Mouse (Mus musculus) liver, embryonic 14.5 days (tissue): ENCODE data around the gene Mknk1. TPM values are rescaled to one million over a fixed set of nuclear protein-coding genes. Genes with fewer than 3 reads are reported as not detected.
A peak's percentile ranks its signal among the peaks of the same experiment; 100 is the strongest.

ENCODE experiments used
- ATAC-seq: fragments of 200-750 bp; cut with Nextera tagmentation; 2 replicates; pipeline ENCODE4 v1.8.0; 2017; ENCODE audit warnings: moderate number of reproducible peaks, mild to moderate bottlenecking, moderate library complexity; ENCODE audit not compliant: insufficient read depth
- DNase-seq, 3 experiments: peaks; one replicate each; pipeline ENCODE4 v3.0.0-alpha.2; 2012 to 2013; ENCODE audit warnings: low read depth in 3 of 3, low spot score in 3 of 3
- H3K27ac ChIP-seq: fragments of 300-500 bp; sonication (generic); 2 replicates; pipeline ENCODE4 v1.5.1; 2014; ENCODE audit warnings: moderate library complexity, mild to moderate bottlenecking, control low read depth, inconsistent platforms
- H3K27me3 ChIP-seq: fragments of 300-500 bp; sonication (generic); 2 replicates; pipeline ENCODE4 v1.6.1; 2014; ENCODE audit warnings: mild to moderate bottlenecking, low read length, moderate library complexity; ENCODE audit not compliant: control insufficient read depth, insufficient read depth
- H3K36me3 ChIP-seq: fragments of 300-500 bp; sonication (generic); replicated peaks from 2 replicates; pipeline ENCODE4 v1.6.1; 2014; ENCODE audit warnings: low read depth; ENCODE audit not compliant: control insufficient read depth, insufficient read depth
- H3K4me1 ChIP-seq, 2 experiments: fragments of 200-500 bp in 1 of 2; fragments of 300-500 bp in 1 of 2; sonication (generic) in 1 of 2; replicated peaks; 2 replicates each; pipeline ENCODE4 v1.6.1; 2012 to 2014; ENCODE audit warnings: antibody characterized with exemption in 1 of 2, inconsistent platforms in 1 of 2, low read length in 1 of 2; ENCODE audit not compliant: control insufficient read depth in 2 of 2, insufficient read depth in 2 of 2
- H3K4me2 ChIP-seq: fragments of 300-500 bp; sonication (generic); 2 replicates; pipeline ENCODE4 v1.6.1; 2014; ENCODE audit warnings: low read depth, mild to moderate bottlenecking, control low read depth, moderate library complexity
- H3K4me3 ChIP-seq, 2 experiments: fragments of 200-500 bp in 1 of 2; fragments of 300-500 bp in 1 of 2; sonication (generic) in 1 of 2; 2 replicates each; pipeline ENCODE4 v1.5.1; 2012 to 2014; ENCODE audit warnings: low read depth in 2 of 2, low read length in 2 of 2, mild to moderate bottlenecking in 2 of 2, control low read depth in 1 of 2, inconsistent platforms in 1 of 2, moderate library complexity in 1 of 2; ENCODE audit not compliant: insufficient read depth in 1 of 2
- H3K9ac ChIP-seq: fragments of 300-500 bp; sonication (generic); replicated peaks from 2 replicates; pipeline ENCODE4 v1.6.1; 2014; ENCODE audit warnings: mild to moderate bottlenecking, control low read depth, moderate library complexity
- H3K9me3 ChIP-seq: fragments of 300-500 bp; sonication (generic); 2 replicates; pipeline ENCODE4 v1.6.1; 2016; ENCODE audit warnings: low read length, mixed read lengths; ENCODE audit not compliant: control insufficient read depth
- CTCF ChIP-seq: IDR thresholded peaks from 2 replicates; pipeline ENCODE4 v1.5.1; 2016; ENCODE audit warnings: antibody characterized with exemption, low read depth, control low read depth
- EP300 ChIP-seq: IDR thresholded peaks from 2 replicates; pipeline ENCODE4 v1.6.1; 2016; ENCODE audit warnings: antibody characterized with exemption, low read depth
- WGBS: fragments of 180-500 bp; shearing (Covaris S2); extraction: QIAGEN DNeasy Blood & Tissue Kit; methylation state at CpG from one replicate; pipeline ENCODE4 v1.1.7; 2014; ENCODE audit not compliant: insufficient replicate concordance; 5-methylcytosine and 5-hydroxymethylcytosine counted together
- polyA plus RNA-seq, 2 experiments: library from polyadenylated mRNA; depleted of rRNA in 1 of 2; stranded (reverse) in 1 of 2; unstranded in 1 of 2; fragments of >200 nt; fragmentation: Nextera tagmentation in 1 of 2; extraction: Ambion mirVana in 1 of 2; gene quantifications; 2 replicates each; pipeline versions ENCODE4 v1.2.1 to v1.2.3; 2012 to 2014

Mknk1 gene
- polyA plus RNA-seq, 2 experiments, result 21.3 to 34.8 TPM

DNA sequence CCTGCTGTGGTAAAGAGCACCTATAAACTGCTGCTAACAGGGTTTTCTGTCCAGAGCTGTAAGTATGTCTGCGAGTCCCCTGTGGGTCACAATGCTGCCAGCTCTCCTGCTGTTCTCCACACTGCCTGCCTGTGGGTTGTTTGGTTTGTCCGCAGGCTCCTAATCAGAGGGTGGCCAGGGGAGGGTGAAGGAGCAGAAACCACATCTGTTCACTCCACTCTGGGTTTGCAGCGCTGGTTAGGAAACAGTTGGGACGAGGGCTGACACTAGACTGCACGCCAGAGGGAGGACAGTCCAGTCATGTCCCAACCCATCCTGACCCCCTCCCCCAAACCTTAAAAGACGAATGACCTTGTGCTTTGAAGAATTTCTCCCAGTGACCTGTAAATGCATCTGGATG, 16.1 kb downstream of the Mknk1 start:
- no peak overlapping the region for H3K4me3 ChIP-seq
- no peaks in the 10 kb centered on the region for H3K27me3 ChIP-seq
- H3K9me3 ChIP-seq, result no peaks in the 10 kb centered on the region
- H3K27ac ChIP-seq, result peak overlapping the region; percentile 88
- H3K9ac ChIP-seq, result peak overlapping the region; percentile 49
- peaks cover 46 to 68% of the 10 kb centered on the region in 2 experiments for H3K4me1 ChIP-seq
- DNase-seq, result no peak
- peak overlapping the region; percentile 65 for H3K4me2 ChIP-seq
- peak; percentile 7; the same call in 1 of the 2 replicates for ATAC-seq
- peaks cover 61% of the 10 kb centered on the region for H3K36me3 ChIP-seq
- WGBS, result 20% methylated on average over 6 of the region's 6 CpGs
- no peak; the same call in 1 of the 2 replicates for TF ChIP-seq CTCF
- no peak for TF ChIP-seq EP300

DNA sequence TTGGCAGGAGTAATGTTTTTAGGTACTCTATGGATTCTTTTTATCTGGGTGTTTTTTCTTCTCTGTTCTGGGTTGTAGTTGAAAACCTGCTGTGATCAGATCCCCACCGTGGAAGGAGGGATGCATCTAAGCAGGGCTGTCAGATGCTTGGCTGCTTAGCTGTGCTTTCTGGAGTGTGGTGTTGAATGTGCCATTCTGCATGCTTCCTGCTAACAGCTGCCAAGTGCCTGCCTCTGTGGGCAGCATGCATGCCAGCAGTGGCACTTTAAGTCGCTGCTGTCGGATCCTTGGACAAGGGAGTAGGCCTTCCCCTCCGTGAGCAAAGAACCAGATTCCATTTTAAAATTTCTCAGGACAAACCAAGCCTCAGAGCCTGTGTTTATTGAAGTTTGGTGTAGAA, 16.6 kb downstream of the Mknk1 start:
- Histone ChIP-seq H3K27me3 (no peaks in the 10 kb centered on the region), H3K4me2 (peak overlapping the region; percentile 65), H3K27ac (peak overlapping the region; percentile 88), H3K9me3 (no peaks in the 10 kb centered on the region), H3K36me3 (peaks cover 61% of the 10 kb centered on the region), H3K4me1 (peaks cover 41 to 62% of the 10 kb centered on the region in 2 experiments), H3K9ac (peak overlapping the region; percentile 49), H3K4me3 (no peak overlapping the region)
- TF ChIP-seq EP300, result no peak
- no peak for TF ChIP-seq CTCF
- no peak for DNase-seq
- no peak for ATAC-seq
- 78% methylated on average over 4 of the region's 4 CpGs for WGBS

DNA sequence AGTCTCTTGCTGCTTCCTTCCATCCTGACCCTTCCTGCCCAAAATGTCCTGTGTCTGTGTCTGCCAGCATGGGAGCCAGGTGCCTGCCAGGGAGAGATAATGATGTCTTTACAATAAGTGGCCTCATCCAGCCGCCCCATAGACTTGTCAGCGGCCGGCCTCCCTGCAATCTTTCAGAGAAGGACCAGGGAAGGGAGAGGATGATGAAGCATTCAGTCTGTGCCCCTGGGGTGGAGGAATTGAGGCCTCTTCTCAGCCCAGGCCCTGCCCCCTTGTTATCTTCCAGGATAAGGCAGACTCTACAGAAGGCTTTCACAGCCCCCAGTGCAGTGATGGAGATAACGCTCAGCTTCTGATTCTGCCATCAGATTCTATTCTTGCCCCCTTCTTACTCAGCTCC, 17.3 kb downstream of the Mknk1 start:
- peak overlapping the region; percentile 14 to 18; a peak in 1 of 4 replicates for H3K4me3 ChIP-seq
- H3K4me1 ChIP-seq, result peaks cover 37 to 57% of the 10 kb centered on the region in 2 experiments
- peak overlapping the region; percentile 65 for H3K4me2 ChIP-seq
- peak overlapping the region; percentile 49 for H3K9ac ChIP-seq
- ATAC-seq, result peak; percentile 96
- peak; percentile 79 to 83 (median 79) for DNase-seq
- H3K27me3 ChIP-seq, result no peaks in the 10 kb centered on the region
- no peaks in the 10 kb centered on the region for H3K9me3 ChIP-seq
- TF ChIP-seq CTCF, result no peak
- peak; percentile 78 for TF ChIP-seq EP300
- H3K36me3 ChIP-seq, result peaks cover 61% of the 10 kb centered on the region
- peak overlapping the region; percentile 88 for H3K27ac ChIP-seq
- WGBS, result 15% methylated on average over 4 of the region's 4 CpGs

DNA sequence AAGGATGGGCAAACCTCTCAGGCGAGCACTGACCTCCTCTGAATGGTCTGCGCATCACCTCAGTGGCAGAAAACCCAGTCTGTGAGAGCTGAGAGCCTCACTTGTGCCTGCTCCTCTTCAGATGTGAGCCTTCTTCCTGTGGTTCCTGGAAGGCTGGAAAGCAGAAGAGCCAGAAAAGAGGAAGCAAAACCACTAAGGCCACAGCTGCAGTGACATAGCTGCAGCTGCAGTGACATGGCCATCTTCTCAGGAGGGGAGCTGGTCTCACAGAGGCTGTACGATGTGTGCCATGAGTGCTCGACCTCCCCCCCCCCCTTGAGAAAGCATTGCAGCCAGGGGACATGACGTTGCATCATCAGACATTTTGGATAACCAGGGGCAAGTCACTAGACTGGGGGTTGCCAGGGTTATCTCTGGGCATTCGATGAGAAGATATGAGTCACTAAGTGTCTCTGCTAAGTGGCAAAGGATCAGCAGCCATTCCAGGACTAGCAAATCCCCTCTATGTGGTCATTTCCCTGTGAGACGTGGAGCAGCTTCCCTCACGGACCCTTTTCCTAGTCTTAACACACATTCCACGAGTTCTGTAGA, 18.4 kb downstream of the Mknk1 start:
- H3K9ac ChIP-seq, result peak overlapping the region; percentile 28
- WGBS, result 58% methylated on average over 9 of the region's 9 CpGs
- no peaks in the 10 kb centered on the region for H3K9me3 ChIP-seq
- H3K4me3 ChIP-seq, result no peak overlapping the region
- no peaks in the 10 kb centered on the region for H3K27me3 ChIP-seq
- peaks cover 61% of the 10 kb centered on the region for H3K36me3 ChIP-seq
- H3K27ac ChIP-seq, result peak overlapping the region; percentile 88
- peaks cover 37 to 55% of the 10 kb centered on the region in 2 experiments for H3K4me1 ChIP-seq
- peak overlapping the region; percentile 65 for H3K4me2 ChIP-seq
- DNase-seq (no peak), ATAC-seq (no peak)
- no peak for TF ChIP-seq EP300

DNA sequence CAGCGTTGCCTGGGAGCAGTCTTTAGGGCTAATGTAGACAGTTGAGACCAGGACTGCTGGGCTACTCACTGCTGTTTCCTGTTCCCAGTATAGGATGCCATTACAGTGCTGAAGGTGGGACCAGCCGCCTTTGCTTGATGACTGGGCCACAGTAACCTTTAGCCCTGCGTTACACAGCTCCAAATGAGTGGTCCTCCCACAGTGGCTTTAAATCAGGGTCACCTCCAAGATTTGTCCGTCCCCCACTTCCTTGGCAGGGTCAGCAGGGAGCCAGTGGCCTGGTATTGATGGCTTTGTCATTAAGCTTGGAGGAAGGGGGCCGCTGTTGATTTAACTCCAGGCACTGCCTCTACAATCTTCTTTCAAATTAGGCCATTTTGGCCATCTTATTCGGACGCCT, 24.4 kb downstream of the Mknk1 start:
- no peak overlapping the region for H3K4me3 ChIP-seq
- no peaks in the 10 kb centered on the region for H3K27me3 ChIP-seq
- H3K9ac ChIP-seq, result no peak overlapping the region
- no peak for ATAC-seq
- WGBS, result 89% methylated on average over 7 of the region's 7 CpGs
- peaks cover 73% of the 10 kb centered on the region for H3K36me3 ChIP-seq
- peaks cover 0 to 8% of the 10 kb centered on the region in 2 experiments; a peak in 3 of 4 replicates for H3K4me1 ChIP-seq
- H3K4me2 ChIP-seq, result no peak overlapping the region
- no peaks in the 10 kb centered on the region for H3K9me3 ChIP-seq
- no peak for DNase-seq
- H3K27ac ChIP-seq, result no peak overlapping the region
- no peak for TF ChIP-seq EP300
